Comparison of ENCODE assay signal across 9 mouse cellular contexts in the genomic region with DNA sequence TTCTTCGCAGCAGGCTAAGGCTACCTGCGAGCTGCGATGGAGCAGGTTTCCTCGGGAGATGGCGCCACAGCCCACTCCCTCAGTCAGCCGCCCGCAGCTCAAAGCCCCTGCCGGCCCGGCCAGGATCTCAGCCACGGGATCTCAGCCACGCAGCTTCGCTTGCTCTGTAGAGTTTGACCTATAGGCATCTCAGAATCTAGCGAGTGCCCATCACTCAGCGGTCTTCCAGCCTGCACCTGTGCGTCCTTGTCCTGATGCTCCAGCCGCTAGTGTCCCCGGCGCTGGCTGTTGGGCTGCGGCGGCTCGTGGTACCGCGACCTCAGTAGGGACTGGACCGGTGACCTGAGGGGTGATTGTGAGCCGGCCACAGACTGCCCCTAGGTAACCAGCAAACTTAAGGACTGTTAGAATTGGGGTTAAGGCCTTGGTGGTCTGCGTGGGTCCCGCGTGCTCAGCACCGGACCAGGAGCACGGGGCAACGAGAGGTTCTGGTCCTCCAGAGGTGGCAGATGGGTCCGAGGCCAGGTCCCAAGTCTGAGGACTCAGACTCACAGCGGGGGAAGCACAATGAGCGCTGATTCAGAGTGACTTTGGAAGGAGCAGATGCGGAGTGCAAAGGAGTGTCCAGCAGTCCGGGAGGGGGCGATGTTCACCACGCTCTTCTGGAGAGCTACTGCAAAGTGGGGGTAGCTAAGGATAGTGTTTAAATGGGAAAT. TPM values are rescaled to one million over a fixed set of nuclear protein-coding genes. Genes with fewer than 3 reads are reported as not detected.
DNase-seq lines count a peak whose midpoint lies in the region; ATAC-seq lines count a peak whose summit lies in the region.
"Had no signal": no experiment of that assay in that cellular context is flagged by ENCODE, and none has a peak within 500 bp of the region (broad histone marks: within the 10 kb centered on the region; RNA-seq: fewer than 3 reads in every experiment).

No protein-coding gene starts in this region.

- peak overlapping the region; percentile 33 for H3K4me3 ChIP-seq in forebrain, embryonic 13.5 days
- peak overlapping the region; percentile 36 for H3K4me3 ChIP-seq in midbrain, embryonic 13.5 days (replicated peaks)

- peak; percentile 69 for ATAC-seq in forebrain, embryonic 13.5 days
- ATAC-seq in midbrain, embryonic 13.5 days, result peak; percentile 80
- no peak for ATAC-seq in megakaryocyte, adult 5-6 weeks (ENCODE audit: poor library complexity, severe bottlenecking)

- 0 out of 2 replicates have a peak overlapping the region, but pooled peaks have one; percentile 31 for H3K9ac ChIP-seq in forebrain, embryonic 13.5 days
- peak overlapping the region; percentile 46 for H3K9ac ChIP-seq in midbrain, embryonic 13.5 days (replicated peaks)

- H3K9me3 ChIP-seq in forebrain, embryonic 13.5 days (replicated peaks), result no peaks in the 10 kb centered on the region
- no peaks in the 10 kb centered on the region for H3K9me3 ChIP-seq in midbrain, embryonic 13.5 days

- DNase-seq in kidney, adult 18-20 months, result peak; percentile 48
- no peak for DNase-seq in kidney, adult 11 months
- DNase-seq in kidney, postnatal 25 days, result peak; percentile 34 to 65
- no peak for DNase-seq in cerebellum, adult 8-10 months
- no peak for DNase-seq in right cerebral cortex, postnatal 4 days

- no peaks in the 10 kb centered on the region for H3K36me3 ChIP-seq in forebrain, embryonic 13.5 days (ENCODE audit: poor library complexity, severe bottlenecking)
- no peaks in the 10 kb centered on the region for H3K36me3 ChIP-seq in midbrain, embryonic 13.5 days

- no peak overlapping the region for H3K27ac ChIP-seq in forebrain, embryonic 13.5 days
- no peak overlapping the region for H3K27ac ChIP-seq in midbrain, embryonic 13.5 days

- under 1% methylated on average over 38 of the region's 38 CpGs for WGBS in forebrain, embryonic 13.5 days
- WGBS in midbrain, embryonic 13.5 days, result 1% methylated on average over 38 of the region's 38 CpGs

- peaks cover 88% of the 10 kb centered on the region for H3K27me3 ChIP-seq in forebrain, embryonic 13.5 days
- H3K27me3 ChIP-seq in midbrain, embryonic 13.5 days, result peaks cover 86% of the 10 kb centered on the region

- peaks cover 8% of the 10 kb centered on the region for H3K4me1 ChIP-seq in forebrain, embryonic 13.5 days
- peaks cover 8% of the 10 kb centered on the region for H3K4me1 ChIP-seq in midbrain, embryonic 13.5 days (replicated peaks)

- peak overlapping the region; percentile 60 for H3K4me2 ChIP-seq in forebrain, embryonic 13.5 days
- H3K4me2 ChIP-seq in midbrain, embryonic 13.5 days (replicated peaks), result peak overlapping the region; percentile 66

RNA-seq across cellular contexts. Expression of gene Pax9, which starts 10.3 kb away (rescaled TPM):
- polyA plus RNA-seq in forebrain, embryonic 13.5 days (2015; fragmentation: Nextera tagmentation; extraction: Ambion mirVana), result not detected in 2 replicates
- polyA plus RNA-seq in midbrain, embryonic 13.5 days (2015; fragmentation: Nextera tagmentation; extraction: Ambion mirVana), result not detected in 2 replicates
- total RNA-seq in megakaryocyte, adult 5-6 weeks (2015), result not detected in 2 replicates
- total RNA-seq in megakaryocyte, adult 5-6 weeks (2017), result not detected in 2 replicates
- total RNA-seq: left cerebral cortex, postnatal 10 days had no signal

Comparison
In these comparisons a context has a peak if more than half of its experiments do, and no peak if none do; other contexts are left out.
1. DNase-seq: peak in kidney, adult 18-20 months (single experiment) and kidney, postnatal 25 days (2 of 2); none in kidney, adult 11 months (single experiment), cerebellum, adult 8-10 months (single experiment) and right cerebral cortex, postnatal 4 days (single experiment).